Mouse (Mus musculus) hindbrain, embryonic 11.5 days (tissue): ENCODE results near the gene Pmp22. TPM values are rescaled to one million over a fixed set of nuclear protein-coding genes. Genes with fewer than 3 reads are reported as not detected.

Experiments used
- ATAC-seq: fragments of 200-750 bp; cut with Nextera tagmentation; 2 replicates; pipeline ENCODE4 v1.8.0; 2017; ENCODE audit warnings: mild to moderate bottlenecking, moderate TSS enrichment, moderate library complexity; ENCODE audit not compliant: low FRiP score
- DNase-seq: peaks from one replicate; pipeline ENCODE4 v3.0.0-alpha.2; 2015; ENCODE audit warnings: low spot score
- H3K27ac ChIP-seq: fragments of 300-500 bp; sonication (generic); 2 replicates; pipeline ENCODE4 v1.5.1; 2014; ENCODE audit warnings: mild to moderate bottlenecking, low read depth, low read length
- H3K27me3 ChIP-seq: fragments of 300-500 bp; sonication (generic); 2 replicates; pipeline ENCODE4 v1.6.1; 2014; ENCODE audit warnings: mild to moderate bottlenecking, low read length, moderate library complexity, mixed read lengths; ENCODE audit not compliant: control insufficient read depth, insufficient read depth
- H3K36me3 ChIP-seq: fragments of 300-500 bp; sonication (generic); 2 replicates; pipeline ENCODE4 v1.6.1; 2014; ENCODE audit warnings: mild to moderate bottlenecking, low read length, moderate library complexity, mixed read lengths; ENCODE audit not compliant: control insufficient read depth, insufficient read depth
- H3K4me1 ChIP-seq: fragments of 300-500 bp; sonication (generic); replicated peaks from 2 replicates; pipeline ENCODE4 v1.6.1; 2014; ENCODE audit warnings: low read length, mixed read lengths; ENCODE audit not compliant: control insufficient read depth, insufficient read depth
- H3K4me2 ChIP-seq: fragments of 300-500 bp; sonication (generic); replicated peaks from 2 replicates; pipeline ENCODE4 v1.6.1; 2014; ENCODE audit warnings: mild to moderate bottlenecking, low read depth, low read length
- H3K4me3 ChIP-seq: fragments of 300-500 bp; sonication (generic); 2 replicates; pipeline ENCODE4 v1.5.1; 2014; ENCODE audit warnings: low read depth, low read length
- H3K9ac ChIP-seq: fragments of 300-500 bp; sonication (generic); 2 replicates; pipeline ENCODE4 v1.6.1; 2014; ENCODE audit warnings: low read depth, low read length
- H3K9me3 ChIP-seq: fragments of 300-500 bp; sonication (generic); 2 replicates; pipeline ENCODE4 v1.6.1; 2016; ENCODE audit warnings: low read length; ENCODE audit not compliant: control insufficient read depth
- WGBS: fragments of 180-500 bp; shearing (Covaris S2); extraction: QIAGEN DNeasy Blood & Tissue Kit; methylation state at CpG from one replicate; pipeline ENCODE4 v1.1.7; 2014; 5-methylcytosine and 5-hydroxymethylcytosine counted together
- polyA plus RNA-seq: library from polyadenylated mRNA; unstranded; fragments of >200 nt; fragmentation: Nextera tagmentation; extraction: Ambion mirVana; gene quantifications from 2 replicates; pipeline ENCODE4 v1.2.1, GENCODE M21; 2014

The Pmp22 gene
- polyA plus RNA-seq, 1 experiment from 2014 or later = 64.2 TPM

GRCm38 (mm10) chr11:63131001-63131692, 2.4 kb downstream of the Pmp22 start:
- no peak for DNase-seq
- peaks cover 6% of the 10 kb centered on the region for H3K4me1 ChIP-seq
- H3K9ac ChIP-seq = peak overlapping the region; percentile 33
- H3K9me3 ChIP-seq = no peaks in the 10 kb centered on the region
- H3K4me3 ChIP-seq = peak overlapping the region; percentile 51
- H3K36me3 ChIP-seq = no peaks in the 10 kb centered on the region
- no peak for ATAC-seq
- peak overlapping the region; percentile 79 for H3K4me2 ChIP-seq
- no peak overlapping the region for H3K27ac ChIP-seq
- 4% methylated on average over 33 of the region's 33 CpGs for WGBS
- peaks cover 32% of the 10 kb centered on the region for H3K27me3 ChIP-seq

DNA sequence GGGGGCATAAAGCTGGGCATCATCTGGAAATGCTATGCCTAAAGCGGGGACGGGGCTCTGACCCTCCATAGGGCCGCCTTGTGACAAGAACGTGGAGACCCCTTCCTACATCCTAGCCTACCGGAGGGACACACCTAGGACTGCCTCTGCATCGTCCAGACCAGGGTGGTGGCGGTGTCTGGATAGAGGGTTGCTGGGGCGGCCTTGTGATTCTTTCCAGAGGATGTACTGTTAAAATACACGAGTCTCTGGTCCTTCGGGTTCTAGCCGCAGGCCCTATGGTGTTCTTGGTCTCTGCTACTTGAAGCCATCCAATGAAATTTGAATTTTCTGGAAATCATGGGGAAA, 2.9 kb downstream of the Pmp22 start:
- H3K4me1 ChIP-seq = peaks cover 6% of the 10 kb centered on the region
- no peaks in the 10 kb centered on the region for H3K9me3 ChIP-seq
- 6% methylated on average over 11 of the region's 11 CpGs for WGBS
- ATAC-seq (no peak), DNase-seq (peak; percentile 52)
- H3K9ac ChIP-seq = peak overlapping the region; percentile 33; the same call in 1 of the 2 replicates
- peak overlapping the region; percentile 79 for H3K4me2 ChIP-seq
- H3K36me3 ChIP-seq = no peaks in the 10 kb centered on the region
- peak overlapping the region; percentile 51 for H3K4me3 ChIP-seq
- H3K27ac ChIP-seq = no peak overlapping the region
- H3K27me3 ChIP-seq = peaks cover 32% of the 10 kb centered on the region

DNA sequence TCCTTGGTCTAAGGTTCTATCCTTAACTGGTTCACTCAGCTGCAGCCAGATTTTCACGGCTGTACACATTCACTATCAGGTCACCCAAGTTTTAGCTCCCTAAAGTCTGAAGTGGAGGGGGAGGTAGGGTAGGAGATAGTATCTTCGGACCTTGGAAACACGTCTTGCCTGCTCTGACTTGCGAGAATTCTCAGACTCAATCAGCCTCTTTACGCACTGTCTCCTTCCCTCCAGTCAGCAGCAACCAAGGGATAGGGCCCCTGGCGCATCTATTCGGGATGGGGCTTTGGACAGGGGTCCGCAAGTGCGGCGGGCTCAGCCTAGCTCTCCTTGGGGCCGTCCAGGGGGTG, 3.3 kb downstream of the Pmp22 start:
- H3K9ac ChIP-seq = peak overlapping the region; percentile 63
- no peak for DNase-seq
- peaks cover 32% of the 10 kb centered on the region for H3K27me3 ChIP-seq
- peak overlapping the region; percentile 79 for H3K4me2 ChIP-seq
- H3K4me3 ChIP-seq = peak overlapping the region; percentile 51
- H3K4me1 ChIP-seq = peaks cover 6% of the 10 kb centered on the region
- H3K27ac ChIP-seq = peak overlapping the region; percentile 67; the same call in 1 of the 2 replicates
- peak; percentile 41; the same call in 1 of the 2 replicates for ATAC-seq
- WGBS = 1% methylated on average over 11 of the region's 11 CpGs
- H3K9me3 ChIP-seq = no peaks in the 10 kb centered on the region
- no peaks in the 10 kb centered on the region for H3K36me3 ChIP-seq

DNA sequence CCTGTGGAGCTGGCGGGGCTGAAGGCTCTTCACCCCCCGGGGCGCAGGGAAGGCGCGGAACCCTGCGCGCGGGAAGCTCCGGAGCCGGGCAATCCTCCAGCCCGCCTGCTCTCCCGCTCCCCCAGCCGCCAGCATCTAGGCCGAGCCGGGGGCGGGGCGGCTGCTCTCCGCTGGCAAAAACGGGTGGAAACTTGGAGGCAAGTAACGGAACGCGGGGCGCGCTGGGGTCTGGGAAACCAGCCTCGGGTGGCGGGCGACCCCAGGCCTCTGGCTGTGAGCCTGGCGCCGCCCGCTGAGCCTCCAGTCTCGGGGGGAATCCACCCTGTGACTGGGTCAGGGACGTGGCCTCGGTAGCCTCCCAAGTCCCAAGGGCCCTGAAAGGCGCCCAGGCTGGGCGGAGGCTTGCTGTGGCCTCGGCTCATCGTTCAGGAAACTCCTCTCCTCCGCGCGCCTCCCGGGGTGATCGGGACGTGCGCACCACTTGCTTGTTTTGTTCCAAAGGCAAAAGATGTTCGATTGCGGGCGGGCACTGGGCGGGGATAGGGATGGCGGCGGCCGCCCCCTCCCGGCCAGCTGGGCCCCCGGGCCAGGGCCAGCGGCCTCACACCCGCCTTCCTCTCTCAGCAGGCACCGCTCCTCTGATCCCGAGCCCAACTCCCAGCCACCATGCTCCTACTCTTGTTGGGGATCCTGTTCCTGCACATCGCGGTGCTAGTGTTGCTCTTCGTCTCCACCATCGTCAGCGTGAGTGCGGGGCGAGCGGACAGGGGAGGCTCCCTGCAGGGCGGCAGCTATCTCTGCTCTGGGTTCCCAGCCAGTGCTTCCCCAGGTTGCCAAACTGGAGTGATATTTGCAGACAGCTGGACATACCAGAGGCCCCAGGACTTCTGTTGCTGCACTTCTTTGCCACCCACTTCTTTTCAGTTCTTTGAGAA, 4.0 kb downstream of the Pmp22 start:
- Histone ChIP-seq H3K9ac (peak overlapping the region; percentile 63), H3K4me2 (peak overlapping the region; percentile 79), H3K4me1 (peaks cover 6% of the 10 kb centered on the region), H3K4me3 (peak overlapping the region; percentile 51), H3K27ac (peak overlapping the region; percentile 67), H3K36me3 (no peaks in the 10 kb centered on the region), H3K27me3 (peaks cover 32% of the 10 kb centered on the region), H3K9me3 (no peaks in the 10 kb centered on the region)
- under 1% methylated on average over 61 of the region's 66 CpGs for WGBS
- DNase-seq (peak; percentile 74), ATAC-seq (peak; percentile 58)

DNA sequence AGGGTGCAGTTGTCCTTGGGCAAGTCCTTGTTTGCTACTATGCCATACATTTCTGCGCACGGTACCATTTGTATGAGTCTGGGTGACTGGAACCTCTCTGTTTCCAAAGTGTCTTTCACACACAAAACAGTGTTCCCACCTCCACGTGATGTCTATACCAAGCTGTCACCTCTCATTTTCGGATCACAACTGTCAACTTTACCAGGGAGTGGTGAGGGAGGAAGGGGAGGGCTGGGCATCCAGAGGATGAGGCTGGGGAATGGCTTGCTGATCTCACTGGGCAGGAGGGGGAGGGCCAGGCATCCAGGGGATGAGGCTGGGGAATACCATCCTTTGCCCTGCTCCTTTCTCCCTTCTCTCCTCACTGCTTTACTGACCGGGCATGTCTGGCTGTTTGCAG, 5.2 kb downstream of the Pmp22 start:
- WGBS = 90% methylated on average over 5 of the region's 5 CpGs
- Histone ChIP-seq H3K4me2 (no peak overlapping the region), H3K4me1 (peaks cover 6% of the 10 kb centered on the region)

GRCm38 (mm10) chr11:63134742-63135482, 6.1 kb downstream of the Pmp22 start:
- Histone ChIP-seq H3K4me1 (peaks cover 6% of the 10 kb centered on the region), H3K4me3 (no peak overlapping the region), H3K9ac (no peak overlapping the region), H3K27me3 (peaks cover 29% of the 10 kb centered on the region), H3K36me3 (no peaks in the 10 kb centered on the region), H3K9me3 (no peaks in the 10 kb centered on the region), H3K27ac (no peak overlapping the region), H3K4me2 (no peak overlapping the region)
- WGBS = 71% methylated on average over 15 of the region's 15 CpGs
- ATAC-seq = no peak
- peak; percentile 26 for DNase-seq

More for the DNA sequence above, 5.2 kb downstream of the Pmp22 start:
- DNase-seq (no peak), ATAC-seq (no peak)
- H3K9ac ChIP-seq = no peak overlapping the region
- H3K36me3 ChIP-seq = no peaks in the 10 kb centered on the region
- no peak overlapping the region for H3K4me3 ChIP-seq
- H3K27ac ChIP-seq = no peak overlapping the region
- peaks cover 32% of the 10 kb centered on the region for H3K27me3 ChIP-seq
- no peaks in the 10 kb centered on the region for H3K9me3 ChIP-seq

GRCm38 (mm10) chr11:63135622-63136021, 6.8 kb downstream of the Pmp22 start:
- Histone ChIP-seq H3K4me1 (peaks cover 6% of the 10 kb centered on the region), H3K27ac (no peak overlapping the region), H3K27me3 (peaks cover 26% of the 10 kb centered on the region), H3K4me3 (no peak overlapping the region), H3K36me3 (no peaks in the 10 kb centered on the region), H3K4me2 (no peak overlapping the region), H3K9me3 (no peaks in the 10 kb centered on the region), H3K9ac (no peak overlapping the region)
- 5% methylated on average over 8 of the region's 8 CpGs for WGBS
- ATAC-seq (peak; percentile 37), DNase-seq (peak; percentile 97)

DNA sequence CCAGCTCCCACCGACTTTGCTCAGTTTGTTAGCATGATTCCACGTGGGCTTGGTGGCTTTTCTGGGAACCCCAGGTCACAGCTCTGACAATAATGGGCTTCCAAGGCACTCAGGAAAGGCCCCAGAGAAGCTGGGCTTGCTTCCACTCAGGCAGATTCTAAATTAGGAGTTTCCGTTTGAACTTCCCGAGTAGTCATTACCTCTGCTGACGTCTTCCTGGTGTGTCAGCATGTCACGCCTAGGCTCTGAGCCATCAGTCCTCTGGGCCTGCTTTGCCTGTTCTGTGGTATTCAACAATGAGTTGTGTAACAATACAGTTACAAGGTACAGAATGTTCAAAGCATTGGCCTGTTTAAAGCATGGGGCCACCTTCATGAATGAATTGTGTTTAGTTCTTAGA, 7.4 kb downstream of the Pmp22 start:
- WGBS = 80% methylated on average over 6 of the region's 6 CpGs
- peaks cover 20% of the 10 kb centered on the region for H3K27me3 ChIP-seq

More for the DNA sequence above, 7.4 kb downstream of the Pmp22 start:
- Histone ChIP-seq H3K27ac (no peak overlapping the region), H3K4me3 (no peak overlapping the region), H3K9me3 (no peaks in the 10 kb centered on the region), H3K4me2 (no peak overlapping the region), H3K4me1 (peaks cover 6% of the 10 kb centered on the region; the same call in 1 of the 2 replicates), H3K9ac (no peak overlapping the region), H3K36me3 (no peaks in the 10 kb centered on the region)
- DNase-seq = no peak
- ATAC-seq = no peak
